Mouse (Mus musculus): Measurements from ENCODE around the gene Hirip3. TPM values are rescaled to one million over a fixed set of nuclear protein-coding genes. Genes with fewer than 3 reads are reported as not detected.

The Hirip3 gene
- polyA plus RNA-seq (2012; ENCODE audit: insufficient read depth, insufficient read length, low replicate concordance, missing spikeins), result not detected in 2 replicates

GRCm38 (mm10) chr7:126861429-126862130, at the start of gene Hirip3:
Gene Hirip3 (plus strand): TSS chr7:126861972.
- peaks cover 23% of the 10 kb centered on the region for H3K4me1 ChIP-seq (ENCODE audit: control insufficient read depth, insufficient read depth, low read length)
- peak; percentile 82 for TF ChIP-seq POLR2A (IDR thresholded peaks at IDR 0.05; ENCODE audit: insufficient read depth, low read depth, low read length)
- 0 out of 2 replicates have a peak, but pooled peaks have one; percentile 2 for TF ChIP-seq CTCF (IDR thresholded peaks at IDR 0.05; ENCODE audit: insufficient read depth, low read depth, low read length)
- H3K27ac ChIP-seq (ENCODE audit: insufficient read depth, low read depth, low read length), result peak within 1 kb of the TSS; percentile 78
- peak within 1 kb of the TSS; percentile 64 for H3K4me3 ChIP-seq (ENCODE audit: insufficient read depth, low read depth, low read length)
- 1% methylated on average over 42 of the region's 42 CpGs for WGBS

DNA sequence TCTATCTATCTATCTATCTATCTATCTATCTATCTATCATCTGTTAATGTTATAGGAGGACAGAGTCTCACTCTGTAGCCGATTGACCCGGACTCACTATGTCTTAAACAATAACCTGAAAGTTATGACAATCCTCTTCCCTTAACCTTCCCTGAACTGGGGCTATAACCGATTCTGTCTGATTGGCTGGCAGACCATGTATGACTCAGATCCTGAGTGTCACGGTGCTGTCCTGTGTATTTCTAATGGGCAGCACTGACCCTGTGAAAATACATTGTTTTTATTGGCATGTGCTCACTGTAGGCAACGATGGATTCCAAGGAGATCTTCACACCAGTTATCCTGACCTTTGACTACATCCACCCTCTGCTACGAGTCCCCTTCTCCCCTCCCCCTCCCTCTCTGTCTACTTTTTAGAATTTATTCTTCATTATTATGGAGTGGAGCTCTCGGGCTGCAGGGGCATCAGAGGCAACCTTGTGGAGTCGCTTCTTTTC, 46.0 kb upstream of the Hirip3 start:
- H3K4me1 ChIP-seq (ENCODE audit: control insufficient read depth, insufficient read depth, low read length), result no peaks in the 10 kb centered on the region
- no peak overlapping the region for H3K4me3 ChIP-seq (ENCODE audit: insufficient read depth, low read depth, low read length)
- 61% methylated on average over 8 of the region's 8 CpGs for WGBS
- TF ChIP-seq POLR2A (IDR thresholded peaks at IDR 0.05; ENCODE audit: insufficient read depth, low read depth, low read length) (no peak), CTCF (IDR thresholded peaks at IDR 0.05; ENCODE audit: insufficient read depth, low read depth, low read length) (no peak)
- H3K27ac ChIP-seq (ENCODE audit: insufficient read depth, low read depth, low read length), result no peak overlapping the region

DNA sequence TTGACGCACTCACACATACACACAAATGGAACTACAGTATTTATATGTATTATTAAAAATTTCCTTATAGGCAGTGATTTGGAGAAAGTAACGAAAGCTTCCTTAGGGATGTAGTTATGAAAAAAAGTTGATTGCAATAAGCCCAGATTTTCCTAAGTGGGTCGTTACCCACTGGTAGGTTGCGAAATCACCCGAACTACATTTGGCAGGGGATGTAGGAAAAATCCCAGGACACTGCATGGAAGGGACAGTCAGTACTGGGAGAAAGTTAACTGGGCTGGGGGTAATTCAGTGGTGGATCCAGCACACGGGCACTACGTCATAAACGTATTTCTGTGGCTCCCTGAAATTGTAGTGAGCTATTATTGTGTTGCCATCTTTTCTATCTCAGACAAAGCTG, 45.3 kb upstream of the Hirip3 start:
- no peak overlapping the region for H3K4me3 ChIP-seq (ENCODE audit: insufficient read depth, low read depth, low read length)
- H3K4me1 ChIP-seq (ENCODE audit: control insufficient read depth, insufficient read depth, low read length), result no peaks in the 10 kb centered on the region
- H3K27ac ChIP-seq (ENCODE audit: insufficient read depth, low read depth, low read length), result no peak overlapping the region
- TF ChIP-seq POLR2A (IDR thresholded peaks at IDR 0.05; ENCODE audit: insufficient read depth, low read depth, low read length) (no peak), CTCF (IDR thresholded peaks at IDR 0.05; ENCODE audit: insufficient read depth, low read depth, low read length) (no peak)
- WGBS, result 83% methylated on average over 8 of the region's 8 CpGs

- WGBS, result 84% methylated on average over 7 of the region's 7 CpGs
- TF ChIP-seq CTCF (IDR thresholded peaks at IDR 0.05; ENCODE audit: insufficient read depth, low read depth, low read length), result no peak
- TF ChIP-seq POLR2A (IDR thresholded peaks at IDR 0.05; ENCODE audit: insufficient read depth, low read depth, low read length), result no peak
- Histone ChIP-seq H3K4me1 (ENCODE audit: control insufficient read depth, insufficient read depth, low read length) (peaks cover 6% of the 10 kb centered on the region), H3K4me3 (ENCODE audit: insufficient read depth, low read depth, low read length) (no peak overlapping the region), H3K27ac (ENCODE audit: insufficient read depth, low read depth, low read length) (no peak overlapping the region)
Measured at GRCm38 (mm10) chr7:126817595-126817994, 44.2 kb upstream of the Hirip3 start.

DNA sequence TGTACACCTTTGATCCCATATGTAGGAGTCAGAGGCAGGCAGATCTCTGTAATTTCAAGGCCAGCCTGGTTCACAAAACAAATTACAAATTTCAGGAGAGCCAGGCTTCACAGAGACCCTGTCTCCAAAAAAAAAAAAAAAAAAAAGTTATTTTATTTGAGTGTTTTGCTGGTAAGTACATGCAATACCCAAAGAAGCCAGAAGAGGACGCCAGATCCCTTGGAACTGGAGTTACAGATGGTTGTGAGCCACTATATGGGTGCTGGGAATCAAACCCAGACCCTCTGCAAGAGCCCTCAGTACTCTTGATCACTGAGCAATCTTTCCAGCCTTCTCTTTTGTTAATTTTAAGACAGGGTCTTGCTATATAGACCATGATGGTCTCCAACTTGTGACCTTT, 43.0 kb upstream of the Hirip3 start:
- no peak overlapping the region for H3K27ac ChIP-seq (ENCODE audit: insufficient read depth, low read depth, low read length)
- 26% methylated on average over 1 of the region's 1 CpGs for WGBS
- TF ChIP-seq CTCF (IDR thresholded peaks at IDR 0.05; ENCODE audit: insufficient read depth, low read depth, low read length) (no peak), POLR2A (IDR thresholded peaks at IDR 0.05; ENCODE audit: insufficient read depth, low read depth, low read length) (no peak)
- H3K4me3 ChIP-seq (ENCODE audit: insufficient read depth, low read depth, low read length), result no peak overlapping the region
- peaks cover 6% of the 10 kb centered on the region for H3K4me1 ChIP-seq (ENCODE audit: control insufficient read depth, insufficient read depth, low read length)

DNA sequence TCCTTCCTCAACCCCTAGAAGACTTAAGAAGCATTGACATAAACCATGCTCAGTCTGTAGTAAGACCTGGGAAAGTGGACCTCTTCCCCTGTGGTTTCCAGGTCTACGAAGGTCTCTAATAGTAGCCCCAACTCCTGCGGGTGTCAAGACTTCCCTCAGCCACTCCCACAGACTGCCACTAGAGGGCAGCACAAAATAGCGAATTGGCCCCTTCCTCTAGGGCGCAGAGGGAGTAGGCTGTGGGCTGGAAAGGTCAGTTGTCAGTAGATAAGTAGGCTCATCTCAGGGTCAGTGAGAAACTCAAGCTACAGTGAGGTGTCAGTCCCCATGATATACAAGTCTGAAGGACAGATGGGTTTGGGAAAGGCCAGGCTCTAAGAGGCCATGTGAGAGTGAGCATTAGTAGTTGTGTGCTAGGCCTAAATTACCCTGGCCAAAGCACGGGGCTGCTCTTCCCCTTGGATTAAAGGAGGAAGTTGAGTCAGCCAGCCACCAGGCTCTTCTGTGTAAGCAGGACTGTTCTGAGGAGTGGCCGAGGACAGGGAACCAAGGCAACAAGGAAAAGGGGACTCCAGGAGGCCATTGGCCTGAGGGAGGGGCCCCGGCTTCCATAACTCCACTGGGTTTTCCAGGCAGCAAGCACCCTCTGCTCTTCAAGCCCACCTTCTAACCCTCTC, 39.8 kb upstream of the Hirip3 start:
- 22% methylated on average over 7 of the region's 7 CpGs for WGBS
- Histone ChIP-seq H3K4me1 (ENCODE audit: control insufficient read depth, insufficient read depth, low read length) (peaks cover 28% of the 10 kb centered on the region), H3K4me3 (ENCODE audit: insufficient read depth, low read depth, low read length) (0 out of 2 replicates have a peak overlapping the region, but pooled peaks have one; percentile 87), H3K27ac (ENCODE audit: insufficient read depth, low read depth, low read length) (peak overlapping the region; percentile 59)
- no peak for TF ChIP-seq POLR2A (IDR thresholded peaks at IDR 0.05; ENCODE audit: insufficient read depth, low read depth, low read length)
- TF ChIP-seq CTCF (IDR thresholded peaks at IDR 0.05; ENCODE audit: insufficient read depth, low read depth, low read length), result peak; percentile 78

DNA sequence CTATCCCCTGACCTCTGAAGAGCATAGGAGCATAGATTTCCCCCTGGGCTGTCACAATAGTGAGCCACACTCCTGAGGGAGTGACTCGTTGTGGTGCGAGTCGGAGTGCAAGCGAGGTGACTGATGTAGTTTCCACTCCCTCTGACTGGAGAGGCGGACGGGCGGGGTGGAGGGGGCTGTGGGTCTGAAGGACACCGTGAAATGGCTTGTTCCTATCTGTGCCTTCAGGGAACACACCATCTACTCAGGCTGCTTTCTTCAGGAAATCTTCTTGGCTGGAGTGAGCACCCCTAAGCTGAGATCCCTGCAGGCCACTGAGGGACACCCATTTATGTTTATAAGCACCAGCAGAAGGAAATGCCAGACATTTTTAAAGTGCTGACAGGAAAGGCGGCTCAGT, 39.0 kb upstream of the Hirip3 start:
- WGBS, result 13% methylated on average over 9 of the region's 9 CpGs
- peak overlapping the region; percentile 87 for H3K4me3 ChIP-seq (ENCODE audit: insufficient read depth, low read depth, low read length)
- peak overlapping the region; percentile 59 for H3K27ac ChIP-seq (ENCODE audit: insufficient read depth, low read depth, low read length)
- TF ChIP-seq CTCF (IDR thresholded peaks at IDR 0.05; ENCODE audit: insufficient read depth, low read depth, low read length) (no peak), POLR2A (IDR thresholded peaks at IDR 0.05; ENCODE audit: insufficient read depth, low read depth, low read length) (no peak)
- H3K4me1 ChIP-seq (ENCODE audit: control insufficient read depth, insufficient read depth, low read length), result peaks cover 28% of the 10 kb centered on the region

DNA sequence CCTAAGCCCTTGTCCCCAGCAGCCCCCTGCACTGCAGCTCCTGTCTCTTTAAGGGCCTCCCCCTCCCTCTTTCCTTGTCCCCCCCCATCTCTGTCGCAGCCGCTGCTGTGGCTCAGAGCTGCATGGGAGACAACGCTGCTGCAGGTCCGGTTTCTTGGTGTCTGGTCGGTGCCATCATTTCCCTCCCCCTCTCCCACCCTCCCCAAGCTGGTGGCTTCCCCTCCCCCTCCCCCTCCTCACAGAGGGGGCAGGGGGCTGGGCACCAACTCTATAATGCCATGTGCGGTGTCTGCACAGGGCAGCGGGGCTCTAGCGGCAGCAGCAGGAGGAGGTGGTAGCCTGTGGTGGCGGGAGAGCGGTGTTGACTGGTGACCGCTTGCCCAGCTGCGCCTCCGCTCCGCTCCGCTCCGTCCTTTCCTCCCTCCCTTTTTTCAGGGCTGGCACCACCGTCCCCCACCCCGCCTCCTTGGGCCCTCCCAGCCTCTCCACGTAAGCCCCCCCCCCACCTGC, 38.5 kb upstream of the Hirip3 start:
- Histone ChIP-seq H3K4me1 (ENCODE audit: control insufficient read depth, insufficient read depth, low read length) (peaks cover 28% of the 10 kb centered on the region), H3K27ac (ENCODE audit: insufficient read depth, low read depth, low read length) (no peak overlapping the region), H3K4me3 (ENCODE audit: insufficient read depth, low read depth, low read length) (peak overlapping the region; percentile 87)
- TF ChIP-seq CTCF (IDR thresholded peaks at IDR 0.05; ENCODE audit: insufficient read depth, low read depth, low read length), result no peak
- peak; percentile 16; the same call in 1 of the 2 replicates for TF ChIP-seq POLR2A (IDR thresholded peaks at IDR 0.05; ENCODE audit: insufficient read depth, low read depth, low read length)
- WGBS, result 3% methylated on average over 15 of the region's 19 CpGs

DNA sequence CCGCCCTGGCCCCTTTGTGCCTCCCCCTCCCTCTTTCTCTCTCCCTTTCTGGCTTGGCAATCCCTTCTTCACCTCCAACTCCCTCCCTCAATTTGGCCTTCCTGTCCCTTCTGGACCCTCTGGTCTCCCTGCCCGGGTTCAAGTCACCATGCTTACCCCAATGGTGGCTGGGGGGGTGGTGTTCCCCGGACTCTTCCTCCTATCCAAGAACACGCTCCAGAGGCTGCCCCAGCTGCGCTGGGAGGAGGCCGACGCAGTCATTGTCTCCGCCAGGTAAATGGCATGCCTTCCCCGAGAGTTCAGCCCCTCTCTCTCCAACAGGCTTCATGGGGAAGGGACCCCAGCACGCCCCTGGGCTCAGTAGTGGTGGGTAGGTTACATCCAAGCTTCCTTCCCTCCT, 37.8 kb upstream of the Hirip3 start:
- TF ChIP-seq CTCF (IDR thresholded peaks at IDR 0.05; ENCODE audit: insufficient read depth, low read depth, low read length) (no peak), POLR2A (IDR thresholded peaks at IDR 0.05; ENCODE audit: insufficient read depth, low read depth, low read length) (no peak)
- Histone ChIP-seq H3K27ac (ENCODE audit: insufficient read depth, low read depth, low read length) (no peak overlapping the region), H3K4me1 (ENCODE audit: control insufficient read depth, insufficient read depth, low read length) (peaks cover 28% of the 10 kb centered on the region), H3K4me3 (ENCODE audit: insufficient read depth, low read depth, low read length) (peak overlapping the region; percentile 87)
- 9% methylated on average over 10 of the region's 10 CpGs for WGBS
